Mouse (Mus musculus) lung, postnatal 0 days (tissue): ENCODE results near the gene Capn8. TPM values are rescaled to one million over a fixed set of nuclear protein-coding genes. Genes with fewer than 3 reads are reported as not detected.
"Not testable (repeated sequence)": the region's sequence is repeated elsewhere in the genome, so short reads cannot be mapped to it uniquely, and the experiment has no call there.

ENCODE experiments used
- ATAC-seq: fragments of 200-750 bp; cut with Nextera tagmentation; 2 replicates; pipeline ENCODE4 v1.8.0; 2017; ENCODE audit warnings: moderate library complexity
- DNase-seq: peaks from one replicate; pipeline ENCODE4 v3.0.0-alpha.2; 2016; ENCODE audit warnings: low spot score
- H3K27ac ChIP-seq: fragments of 300-500 bp; sonication (generic); 2 replicates; pipeline ENCODE4 v1.5.1; 2014; ENCODE audit warnings: antibody characterized with exemption, mild to moderate bottlenecking, low read length, mixed read lengths
- H3K27me3 ChIP-seq: fragments of 300-500 bp; sonication (generic); replicated peaks from 2 replicates; pipeline ENCODE4 v1.6.1; 2014; ENCODE audit warnings: low read length, mixed read lengths; ENCODE audit not compliant: insufficient read depth
- H3K36me3 ChIP-seq: fragments of 300-500 bp; sonication (generic); 2 replicates; pipeline ENCODE4 v1.6.1; 2014; ENCODE audit warnings: low read length, mixed read lengths; ENCODE audit not compliant: insufficient read depth
- H3K4me1 ChIP-seq: fragments of 300-500 bp; sonication (generic); 2 replicates; pipeline ENCODE4 v1.6.1; 2014; ENCODE audit warnings: antibody characterized with exemption, low read depth, low read length, mixed read lengths; ENCODE audit not compliant: insufficient read depth
- H3K4me2 ChIP-seq: fragments of 300-500 bp; sonication (generic); replicated peaks from 2 replicates; pipeline ENCODE4 v1.6.1; 2014; ENCODE audit warnings: low read depth, mild to moderate bottlenecking, low read length, moderate library complexity, mixed read lengths
- H3K4me3 ChIP-seq: fragments of 300-500 bp; sonication (generic); 2 replicates; pipeline ENCODE4 v1.5.1; 2014; ENCODE audit warnings: low read depth, low read length
- H3K9ac ChIP-seq: fragments of 300-500 bp; sonication (generic); replicated peaks from 2 replicates; pipeline ENCODE4 v1.6.1; 2014; ENCODE audit warnings: low read depth, mild to moderate bottlenecking
- H3K9me3 ChIP-seq: fragments of 300-500 bp; sonication (generic); 2 replicates; pipeline ENCODE4 v1.6.1; 2016; ENCODE audit warnings: low read length, mixed read lengths
- CTCF ChIP-seq: IDR thresholded peaks from 2 replicates; pipeline ENCODE4 v1.5.1; 2016; ENCODE audit warnings: antibody characterized with exemption, mild to moderate bottlenecking
- EP300 ChIP-seq: IDR thresholded peaks from 2 replicates; pipeline ENCODE4 v1.6.1; 2016; ENCODE audit warnings: antibody characterized with exemption, mild to moderate bottlenecking, control low read depth
- WGBS: fragments of 180-500 bp; shearing (Covaris S2); extraction: QIAGEN DNeasy Blood & Tissue Kit; methylation state at CpG from one replicate; pipeline ENCODE4 v1.1.7; 2014; 5-methylcytosine and 5-hydroxymethylcytosine counted together
- polyA plus RNA-seq: library from polyadenylated mRNA; unstranded; fragments of >200 nt; fragmentation: Nextera tagmentation; extraction: Ambion mirVana; gene quantifications from 2 replicates; pipeline ENCODE4 v1.2.1, GENCODE M21; 2015

Capn8 gene
- polyA plus RNA-seq, 1 experiment from 2014 or later, result 0.25 TPM

DNA sequence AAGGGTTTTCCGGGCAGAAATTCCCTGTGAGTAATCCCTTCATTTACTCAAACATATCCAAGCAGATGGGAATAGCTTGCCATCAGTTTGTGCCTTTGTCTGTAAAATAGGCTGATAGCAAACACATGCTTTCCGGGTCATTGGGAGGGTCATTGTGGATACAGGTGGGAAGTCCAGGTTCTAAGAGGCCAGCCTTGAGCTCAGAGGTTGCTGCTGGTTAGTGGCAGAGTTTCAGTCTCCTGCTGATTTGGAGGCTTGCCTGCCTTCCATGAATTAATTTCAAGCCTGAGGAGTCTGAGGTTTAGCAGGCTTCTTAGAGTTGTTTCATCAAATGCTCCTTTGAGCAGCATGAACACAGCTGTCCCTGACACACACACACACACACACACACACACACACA, 78.0 kb downstream of the Capn8 start:
- TF ChIP-seq EP300, result no peak
- TF ChIP-seq CTCF, result no peak
- no peak overlapping the region for H3K27ac ChIP-seq
- no peak overlapping the region for H3K9ac ChIP-seq
- H3K4me3 ChIP-seq, result no peak overlapping the region
- H3K4me1 ChIP-seq, result no peaks in the 10 kb centered on the region
- no peak overlapping the region for H3K4me2 ChIP-seq
- no peak for DNase-seq
- H3K9me3 ChIP-seq, result no peaks in the 10 kb centered on the region
- ATAC-seq, result no peak
- no peaks in the 10 kb centered on the region for H3K27me3 ChIP-seq
- 56% methylated on average over 2 of the region's 2 CpGs for WGBS
- no peaks in the 10 kb centered on the region for H3K36me3 ChIP-seq

DNA sequence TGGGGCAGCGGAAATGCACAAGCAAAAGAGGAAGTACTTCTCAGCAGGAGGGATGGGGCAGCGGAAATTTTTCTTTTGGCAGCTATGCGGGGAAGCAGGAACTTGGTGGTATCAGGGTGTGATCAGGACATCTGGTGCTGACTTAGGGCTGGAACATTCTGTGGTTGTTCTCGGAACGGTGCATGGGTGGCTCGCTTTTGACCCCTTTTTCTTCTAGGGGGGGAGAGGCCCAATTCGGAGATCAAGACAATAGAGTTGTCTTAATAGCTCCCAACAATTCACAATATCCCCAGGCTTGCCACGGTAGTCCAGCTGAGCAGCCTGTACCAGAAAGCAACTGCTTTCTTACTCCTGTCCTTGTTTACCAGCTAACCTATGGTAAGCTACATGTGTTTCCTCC, 79.6 kb downstream of the Capn8 start:
- H3K9me3 ChIP-seq, H3K4me2 ChIP-seq, ATAC-seq, H3K27ac ChIP-seq, H3K36me3 ChIP-seq, H3K4me1 ChIP-seq, DNase-seq, H3K9ac ChIP-seq, H3K4me3 ChIP-seq, H3K27me3 ChIP-seq: not testable (repeated sequence)
- WGBS, result 90% methylated on average over 8 of the region's 8 CpGs

DNA sequence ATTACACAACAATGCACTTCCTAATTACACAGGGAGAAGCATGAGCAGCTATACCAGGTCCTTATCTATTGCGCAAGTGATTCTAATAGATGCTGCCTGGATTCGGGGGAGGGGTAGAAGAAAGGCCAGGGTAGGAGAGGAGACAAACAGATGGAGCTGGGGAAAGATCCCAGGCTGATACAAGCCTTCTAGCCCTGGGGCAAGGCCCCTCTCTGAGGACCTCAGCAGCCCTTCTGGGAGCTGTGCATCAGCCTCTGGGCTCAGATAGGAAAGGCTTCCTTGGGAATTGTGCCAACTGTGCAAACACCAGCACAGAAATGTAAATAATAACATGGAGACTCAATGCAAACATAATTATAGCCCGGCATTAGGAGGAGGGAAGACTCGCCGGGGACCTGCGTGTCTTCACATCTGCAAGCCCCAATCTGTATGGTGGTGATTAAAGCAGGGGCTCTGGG, 80.4 kb downstream of the Capn8 start:
- TF ChIP-seq CTCF, result no peak
- no peak for TF ChIP-seq EP300
- no peaks in the 10 kb centered on the region for H3K4me1 ChIP-seq
- 23% methylated on average over 6 of the region's 6 CpGs for WGBS
- H3K27ac ChIP-seq, result no peak overlapping the region
- no peak overlapping the region for H3K4me2 ChIP-seq
- no peak overlapping the region for H3K9ac ChIP-seq
- H3K4me3 ChIP-seq, result no peak overlapping the region
- no peaks in the 10 kb centered on the region for H3K36me3 ChIP-seq
- no peaks in the 10 kb centered on the region for H3K9me3 ChIP-seq
- H3K27me3 ChIP-seq, result no peaks in the 10 kb centered on the region
- DNase-seq (peak; percentile 13), ATAC-seq (no peak)

DNA sequence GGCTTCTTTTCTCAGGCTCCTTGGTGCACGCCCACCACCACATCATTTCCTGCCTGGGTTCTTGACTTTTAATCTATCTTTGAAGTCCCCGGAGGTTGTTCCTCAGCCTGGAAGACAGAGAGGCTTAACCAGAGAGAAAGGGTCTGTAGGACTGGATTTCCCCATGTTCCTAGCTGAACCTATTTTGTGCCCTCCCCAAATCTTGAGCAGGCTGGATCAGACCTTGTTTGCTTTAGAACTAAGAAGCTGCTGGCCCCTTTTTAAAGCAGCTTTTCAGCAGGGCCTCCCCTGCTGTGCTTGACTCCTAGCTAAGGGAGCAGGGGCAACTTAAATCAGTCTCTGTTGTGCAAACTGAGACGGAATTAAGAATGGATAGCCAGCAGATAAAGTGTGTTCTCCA, 82.0 kb downstream of the Capn8 start:
- H3K4me3 ChIP-seq, result no peak overlapping the region
- 56% methylated on average over 3 of the region's 3 CpGs for WGBS

GRCm38 (mm10) chr1:182657760-182658159, 93.0 kb downstream of the Capn8 start:
- H3K36me3 ChIP-seq, result no peaks in the 10 kb centered on the region
- no peaks in the 10 kb centered on the region for H3K27me3 ChIP-seq
- H3K4me2 ChIP-seq, result no peak overlapping the region
- H3K4me3 ChIP-seq, result no peak overlapping the region
- no peaks in the 10 kb centered on the region for H3K9me3 ChIP-seq
- peaks cover 6% of the 10 kb centered on the region for H3K4me1 ChIP-seq
- ATAC-seq (no peak), DNase-seq (peak; percentile 66)
- 29% methylated on average over 6 of the region's 6 CpGs for WGBS
- no peak for TF ChIP-seq EP300
- peak; percentile 82 for TF ChIP-seq CTCF
- H3K27ac ChIP-seq, result no peak overlapping the region
- no peak overlapping the region for H3K9ac ChIP-seq

More for the DNA sequence above, 82.0 kb downstream of the Capn8 start:
- Histone ChIP-seq H3K9me3 (no peaks in the 10 kb centered on the region; the same call in 1 of the 2 replicates), H3K36me3 (no peaks in the 10 kb centered on the region), H3K27me3 (no peaks in the 10 kb centered on the region), H3K4me1 (no peaks in the 10 kb centered on the region), H3K4me2 (no peak overlapping the region), H3K27ac (no peak overlapping the region), H3K9ac (no peak overlapping the region)
- TF ChIP-seq CTCF, result no peak
- no peak for TF ChIP-seq EP300
- DNase-seq, result no peak
- ATAC-seq, result no peak

DNA sequence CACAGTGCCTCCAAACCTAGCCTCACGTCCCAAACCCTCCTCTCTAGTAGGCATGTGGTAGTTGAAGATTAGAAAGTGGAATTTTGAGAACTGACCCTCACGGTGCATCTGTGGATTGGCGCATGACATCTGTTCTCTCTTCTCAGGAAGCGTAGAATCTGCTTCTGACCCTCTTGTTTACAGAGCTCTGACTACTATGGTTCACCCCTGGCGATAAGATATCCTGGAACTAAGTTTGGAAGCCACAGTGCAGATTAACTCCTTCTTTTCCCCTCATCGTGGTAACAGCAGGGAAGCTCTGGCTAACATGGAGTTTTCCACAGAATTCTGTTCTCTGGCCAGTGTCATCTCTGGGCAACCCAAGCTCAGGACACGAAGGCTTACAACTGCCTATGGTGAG, 95.6 kb downstream of the Capn8 start:
- Histone ChIP-seq H3K9ac (no peak overlapping the region), H3K9me3 (no peaks in the 10 kb centered on the region), H3K4me2 (no peak overlapping the region), H3K4me3 (no peak overlapping the region), H3K27ac (no peak overlapping the region), H3K4me1 (peaks cover 11% of the 10 kb centered on the region), H3K27me3 (no peaks in the 10 kb centered on the region), H3K36me3 (no peaks in the 10 kb centered on the region)
- no peak for TF ChIP-seq EP300
- TF ChIP-seq CTCF, result no peak
- WGBS, result 49% methylated on average over 7 of the region's 7 CpGs
- ATAC-seq (no peak), DNase-seq (no peak)

GRCm38 (mm10) chr1:182663671-182664070, 98.9 kb downstream of the Capn8 start:
- Histone ChIP-seq H3K4me3 (no peak overlapping the region), H3K36me3 (no peaks in the 10 kb centered on the region), H3K4me1 (peaks cover 11% of the 10 kb centered on the region), H3K27me3 (no peaks in the 10 kb centered on the region), H3K9ac (no peak overlapping the region), H3K27ac (no peak overlapping the region), H3K4me2 (no peak overlapping the region), H3K9me3 (no peaks in the 10 kb centered on the region)
- peak; percentile 81 for ATAC-seq
- TF ChIP-seq EP300, result no peak
- TF ChIP-seq CTCF, result no peak
- WGBS, result 45% methylated on average over 11 of the region's 11 CpGs
- peak; percentile 75 for DNase-seq
